In the genomic region with DNA sequence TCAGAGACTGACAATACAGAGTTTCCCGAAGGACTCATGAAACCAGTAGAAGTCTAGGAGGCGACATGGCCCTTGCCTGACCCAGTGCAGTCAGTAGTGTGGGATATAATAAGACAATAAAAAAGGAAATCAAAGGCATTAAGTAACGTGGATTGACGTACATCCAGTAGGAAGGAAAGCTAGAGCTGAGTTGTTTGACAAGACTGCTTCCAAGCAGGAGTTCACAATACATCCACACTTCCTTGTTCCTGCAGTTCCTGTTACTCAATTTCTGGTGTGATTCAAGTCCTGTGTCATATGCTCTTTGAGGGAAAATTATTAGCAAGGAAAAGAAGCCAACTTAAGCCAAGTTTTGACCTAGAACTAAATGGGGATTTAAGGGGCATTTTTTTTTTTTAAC, we compare ENCODE assay signal across 9 mouse cellular contexts. TPM values are rescaled to one million over a fixed set of nuclear protein-coding genes. Genes with fewer than 3 reads are reported as not detected.
DNase-seq lines count a peak whose midpoint lies in the region; ATAC-seq and TF ChIP-seq lines count a peak whose summit lies in the region.
"Had no signal": no experiment of that assay in that cellular context is flagged by ENCODE, and none has a peak within 500 bp of the region (broad histone marks: within the 10 kb centered on the region; RNA-seq: fewer than 3 reads in every experiment).

No protein-coding gene starts in this region.

- H3K4me3 ChIP-seq in heart, adult 2 months: peak overlapping the region; percentile 98
- H3K4me3 ChIP-seq in embryonic fibroblast, embryonic 13.5 days (ENCODE audit: insufficient read depth, low read length): peak overlapping the region; percentile 95
- peak overlapping the region; percentile 98 for H3K4me3 ChIP-seq in intestine, embryonic 15.5 days (replicated peaks)
- peak overlapping the region; percentile 93; the same call in 1 of the 2 replicates for H3K4me3 ChIP-seq in midbrain, embryonic 14.5 days (replicated peaks; ENCODE audit: low read depth, low read length)

- no peak for TF ChIP-seq EP300 in heart, adult 2 months (IDR thresholded peaks at IDR 0.05; ENCODE audit: insufficient read depth, low read depth, low read length)

- intact Hi-C loops in heart, adult 2 months (cut with DNase I): no loop called here

- peak overlapping the region; percentile 92 for H3K27ac ChIP-seq in heart, adult 2 months
- peak overlapping the region; percentile 72 for H3K27ac ChIP-seq in embryonic fibroblast, embryonic 13.5 days (ENCODE audit: insufficient read depth, low read length)
- peak overlapping the region; percentile 36; the same call in 1 of the 2 replicates for H3K27ac ChIP-seq in intestine, embryonic 15.5 days
- H3K27ac ChIP-seq in midbrain, embryonic 14.5 days (replicated peaks; ENCODE audit: low read depth, low read length): no peak overlapping the region

- TF ChIP-seq POLR2A in heart, adult 2 months (IDR thresholded peaks at IDR 0.05; ENCODE audit: insufficient read depth, low read depth, low read length): no peak
- TF ChIP-seq POLR2A in embryonic fibroblast, embryonic 13.5 days (IDR thresholded peaks at IDR 0.05; ENCODE audit: low read depth, low read length): no peak

- ATAC-seq in intestine, embryonic 15.5 days: no peak
- no peak for ATAC-seq in midbrain, embryonic 14.5 days (ENCODE audit: low FRiP score, low TSS enrichment)

- H3K79me2 ChIP-seq in heart, adult 2 months (replicated peaks; ENCODE audit: control insufficient read depth, insufficient read depth, low read length): peaks cover 1% of the 10 kb centered on the region

- H3K36me3 ChIP-seq in heart, adult 2 months (ENCODE audit: control insufficient read depth, insufficient read depth, low read length): peaks cover 50% of the 10 kb centered on the region
- no peaks in the 10 kb centered on the region for H3K36me3 ChIP-seq in intestine, embryonic 15.5 days
- H3K36me3 ChIP-seq in midbrain, embryonic 14.5 days (ENCODE audit: control insufficient read depth, insufficient read depth, low read length): no peaks in the 10 kb centered on the region

- H3K9ac ChIP-seq in heart, adult 2 months (ENCODE audit: low read depth, low read length): 0 out of 2 replicates have a peak overlapping the region, but pooled peaks have one; percentile 8
- no peak overlapping the region for H3K9ac ChIP-seq in intestine, embryonic 15.5 days
- H3K9ac ChIP-seq in midbrain, embryonic 14.5 days (replicated peaks; ENCODE audit: low read length): no peak overlapping the region; the same call in 1 of the 2 replicates

- peak overlapping the region; percentile 71 for H3K4me2 ChIP-seq in intestine, embryonic 15.5 days (replicated peaks)
- peak overlapping the region; percentile 80 for H3K4me2 ChIP-seq in midbrain, embryonic 14.5 days (ENCODE audit: low read length)

- H3K9me3 ChIP-seq in intestine, embryonic 15.5 days: no peaks in the 10 kb centered on the region
- no peaks in the 10 kb centered on the region for H3K9me3 ChIP-seq in midbrain, embryonic 14.5 days (ENCODE audit: control insufficient read depth, low read length)

- no peaks in the 10 kb centered on the region for H3K27me3 ChIP-seq in heart, adult 2 months (ENCODE audit: control insufficient read depth, insufficient read depth, low read length)
- no peaks in the 10 kb centered on the region for H3K27me3 ChIP-seq in intestine, embryonic 15.5 days (replicated peaks)
- no peaks in the 10 kb centered on the region for H3K27me3 ChIP-seq in midbrain, embryonic 14.5 days (ENCODE audit: control insufficient read depth, insufficient read depth, low read length)

- peaks cover 20% of the 10 kb centered on the region for H3K4me1 ChIP-seq in heart, adult 2 months (ENCODE audit: control insufficient read depth, insufficient read depth, low read length)
- H3K4me1 ChIP-seq in embryonic fibroblast, embryonic 13.5 days (ENCODE audit: control insufficient read depth, insufficient read depth, low read length): peaks cover 15% of the 10 kb centered on the region
- H3K4me1 ChIP-seq in intestine, embryonic 15.5 days (replicated peaks): peaks cover 14% of the 10 kb centered on the region
- H3K4me1 ChIP-seq in midbrain, embryonic 14.5 days (ENCODE audit: control insufficient read depth, insufficient read depth, low read length): peaks cover 16% of the 10 kb centered on the region

- no peak for DNase-seq in heart, adult 2 months
- DNase-seq in heart, postnatal 4 days: no peak
- no peak for DNase-seq in midbrain, embryonic 14.5 days
- no peak for DNase-seq in layer of hippocampus, adult 18-20 months (ENCODE audit: low spot score in 2 of 2)
- DNase-seq in urinary bladder, adult 18-20 months (ENCODE audit: low spot score in 2 of 2): no peak
- no peak for DNase-seq in retina, postnatal 1 day

- 38% methylated on average over 4 of the region's 4 CpGs for WGBS in heart, adult 2 months
- WGBS in intestine, embryonic 15.5 days: 59% methylated on average over 4 of the region's 4 CpGs
- WGBS in midbrain, embryonic 14.5 days: 85% methylated on average over 4 of the region's 4 CpGs

- TF ChIP-seq CTCF in heart, adult 2 months (IDR thresholded peaks at IDR 0.05): no peak
- TF ChIP-seq CTCF in embryonic fibroblast, embryonic 13.5 days (IDR thresholded peaks at IDR 0.05; ENCODE audit: borderline replicate concordance, insufficient read depth, low read length): no peak

RNA-seq across cellular contexts. Expression of gene Nus1, which starts 2.1 kb away (rescaled TPM):
- 10 to 100 TPM; 33.4 to 36.8 TPM for total RNA-seq in heart, adult 2 months (2021)
- polyA plus RNA-seq in heart, adult 2 months (2012; rRNA removed): 8.0 and 13.9 TPM in 2 replicates
- total RNA-seq in heart, postnatal 4 days (2021): 10 to 100 TPM; 28.3 to 32.9 TPM
- polyA plus RNA-seq in embryonic fibroblast, embryonic 13.5 days (2011; ENCODE audit: insufficient read length, low read depth, missing spikeins): 74.9 and 81.5 TPM in 2 replicates
- polyA plus RNA-seq in intestine, embryonic 15.5 days (2015; fragmentation: Nextera tagmentation; extraction: Ambion mirVana): 15.7 and 16.1 TPM in 2 replicates
- 23.0 and 23.5 TPM in 2 replicates for polyA plus RNA-seq in midbrain, embryonic 14.5 days (2014; fragmentation: Nextera tagmentation; extraction: Ambion mirVana)
- total RNA-seq in layer of hippocampus, adult 18-20 months (2021): 10 to 100 TPM; 59.8 to 63.4 TPM

RNA-seq across cellular contexts. Expression of gene Nepn, which starts 30.6 kb away (rescaled TPM):
- under 1 TPM; 0.59 to 0.63 TPM for total RNA-seq in heart, adult 2 months (2021)
- 1.2 and 2.1 TPM in 2 replicates for polyA plus RNA-seq in heart, adult 2 months (2012; rRNA removed)
- total RNA-seq in heart, postnatal 4 days (2021): under 1 TPM in 1 of 2 experiments, not detected in 1; 0.19 TPM
- polyA plus RNA-seq in embryonic fibroblast, embryonic 13.5 days (2011; ENCODE audit: insufficient read length, low read depth, missing spikeins): not detected in 2 replicates
- polyA plus RNA-seq in intestine, embryonic 15.5 days (2015; fragmentation: Nextera tagmentation; extraction: Ambion mirVana): 0.63 and 1.6 TPM in 2 replicates
- not detected in 2 replicates for polyA plus RNA-seq in midbrain, embryonic 14.5 days (2014; fragmentation: Nextera tagmentation; extraction: Ambion mirVana)
- total RNA-seq in layer of hippocampus, adult 18-20 months (2021): not detected
- total RNA-seq: common myeloid progenitor, adult 5-6 weeks had no signal

RNA-seq across cellular contexts. Expression of gene Gopc, which starts 37.5 kb away (rescaled TPM):
- total RNA-seq in heart, adult 2 months (2021): 10 to 100 TPM; 11.9 to 12.0 TPM
- polyA plus RNA-seq in heart, adult 2 months (2012; rRNA removed): 4.2 and 7.6 TPM in 2 replicates
- total RNA-seq in heart, postnatal 4 days (2021): 10 to 100 TPM; 19.2 to 19.6 TPM
- polyA plus RNA-seq in embryonic fibroblast, embryonic 13.5 days (2011; ENCODE audit: insufficient read length, low read depth, missing spikeins): 31.2 and 31.6 TPM in 2 replicates
- polyA plus RNA-seq in intestine, embryonic 15.5 days (2015; fragmentation: Nextera tagmentation; extraction: Ambion mirVana): 17.1 and 19.4 TPM in 2 replicates
- polyA plus RNA-seq in midbrain, embryonic 14.5 days (2014; fragmentation: Nextera tagmentation; extraction: Ambion mirVana): 19.2 and 24.5 TPM in 2 replicates
- 10 to 100 TPM; 35.4 to 36.5 TPM for total RNA-seq in layer of hippocampus, adult 18-20 months (2021)
